Mouse (Mus musculus) leukemia stem cell, adult 10-12 weeks (primary cell): ENCODE measurements around the gene Gm37596. TPM values are rescaled to one million over a fixed set of nuclear protein-coding genes. Genes with fewer than 3 reads are reported as not detected.

Source experiments
- polyA plus RNA-seq: library from polyadenylated mRNA; stranded (reverse); fragments of >175 nt; gene quantifications from 2 replicates; pipeline ENCODE4 v1.2.3, GENCODE M21; 2012; ENCODE audit warnings: low replicate concordance

Gene Gm37596
- polyA plus RNA-seq: not detected in 2 replicates

GRCm38 (mm10) chr3:93692970-93693369 is at the start of gene Gm37596:
Gene Gm37596 (minus strand): TSS chr3:93693070.

DNA sequence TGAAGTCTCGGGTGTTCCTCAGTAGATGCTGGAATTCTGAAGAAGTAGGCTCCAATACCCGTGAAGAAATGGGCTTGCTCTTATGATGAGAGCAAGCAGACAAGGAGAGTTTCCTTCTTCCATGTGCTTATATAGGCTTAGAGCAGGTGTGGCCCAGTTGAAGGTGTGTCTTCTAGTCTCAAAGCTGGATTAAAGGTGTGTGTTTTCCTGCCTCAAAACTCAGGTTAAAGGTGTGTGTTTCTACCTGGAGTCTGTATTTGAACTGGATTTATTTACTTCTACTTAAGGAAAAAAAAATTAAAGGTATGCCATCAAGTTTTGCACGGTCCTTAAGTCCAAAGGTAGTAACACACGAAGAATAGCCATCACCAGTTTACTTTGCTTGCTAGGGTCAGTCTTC is 16.7 kb downstream of the Gm37596 start, which contains the start of gene Tdpoz1:
Gene Tdpoz1 (minus strand): TSS at position 101 of the 400 bp plus-strand sequence.

DNA sequence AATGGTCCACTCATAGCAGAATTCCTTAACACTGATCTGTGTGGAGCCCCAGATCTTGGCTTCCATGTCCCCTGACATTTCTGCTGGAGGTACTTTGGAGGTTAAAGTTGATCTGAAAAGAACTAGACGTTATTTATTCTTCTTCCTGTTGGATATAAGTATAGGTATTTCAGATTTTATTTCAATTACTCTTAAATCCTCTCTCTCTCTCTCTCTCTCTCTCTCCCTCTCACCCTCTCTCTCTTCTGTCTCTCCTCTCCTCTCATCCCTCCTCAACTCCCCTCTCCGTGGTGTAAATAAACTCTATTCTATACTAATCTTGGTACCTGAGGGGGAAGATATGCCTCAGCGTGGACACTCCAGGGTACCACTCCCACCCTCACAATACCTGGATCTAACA is 40.3 kb downstream of the Gm37596 start, which contains the start of gene Tdpoz2:
Gene Tdpoz2 (minus strand): TSS at position 101 of the 400 bp plus-strand sequence.

Other genes starting within 250 kb of the Gm37596 start
- gene Tchhl1, start 224.3 kb downstream of the Gm37596 start, polyA plus RNA-seq: not detected in 2 replicates
- 7.7 and 9.4 TPM in 2 replicates for gene S100a11, start 172.6 kb downstream of the Gm37596 start, polyA plus RNA-seq
- 1.1 and 19.2 TPM in 2 replicates for gene S100a10, start 138.0 kb downstream of the Gm37596 start, polyA plus RNA-seq
- not detected in 2 replicates for gene Tdpoz2, start 40.4 kb downstream of the Gm37596 start, polyA plus RNA-seq
- not detected in 2 replicates for gene Tdpoz1, start 16.8 kb downstream of the Gm37596 start, polyA plus RNA-seq
- 0.20 TPM in 1 of 2 replicates, not detected in the other for gene Gm5773, start 79.9 kb upstream of the Gm37596 start, polyA plus RNA-seq
- gene Tdpoz4, start 103.3 kb upstream of the Gm37596 start, polyA plus RNA-seq: not detected in 2 replicates
- not detected in 2 replicates for gene Tdpoz3, start 132.9 kb upstream of the Gm37596 start, polyA plus RNA-seq